Mouse (Mus musculus): ENCODE results near the gene Lrrc61. TPM values are rescaled to one million over a fixed set of nuclear protein-coding genes. Genes with fewer than 3 reads are reported as not detected.

The Lrrc61 gene
- polyA plus RNA-seq, 1 experiment from 2014 or later, result 13.9 TPM

DNA sequence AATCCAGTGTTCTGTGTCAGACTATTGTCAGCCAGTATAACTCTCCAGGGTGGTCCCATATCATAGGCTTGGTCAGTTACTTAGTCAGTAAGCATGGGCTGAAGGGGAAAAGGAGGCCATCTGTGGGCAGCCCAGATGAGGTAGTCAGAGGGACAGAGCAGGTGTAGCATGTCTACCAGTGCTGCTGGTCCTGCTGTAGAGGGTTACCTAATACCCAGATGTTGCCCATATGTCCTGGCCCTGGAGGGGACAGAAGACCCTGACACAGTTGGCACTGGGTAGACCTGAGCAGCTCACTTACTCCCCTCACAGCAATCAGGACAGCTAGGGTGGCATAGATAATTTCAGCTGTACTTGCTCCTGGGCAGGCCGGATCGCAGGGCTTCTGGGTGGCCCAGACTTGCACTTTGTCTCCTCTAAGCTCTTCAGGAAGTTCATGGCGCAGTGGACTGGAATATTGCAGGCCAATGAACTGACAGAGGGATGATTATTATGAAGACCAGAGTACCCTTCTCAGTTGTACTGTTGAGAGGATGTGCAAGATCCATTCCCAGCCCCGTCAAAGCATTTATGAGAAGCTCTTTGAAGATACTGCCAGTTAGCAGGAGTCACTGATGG lies 11.2 kb downstream of the Lrrc61 start:
- Histone ChIP-seq H3K9me3 (ENCODE audit: control insufficient read depth, low read length) (no peaks in the 10 kb centered on the region), H3K4me2 (replicated peaks; ENCODE audit: low read depth, low read length) (no peak overlapping the region), H3K36me3 (ENCODE audit: control insufficient read depth, insufficient read depth, low read length) (no peaks in the 10 kb centered on the region), H3K27me3 (ENCODE audit: control insufficient read depth, insufficient read depth, low read length) (no peaks in the 10 kb centered on the region), H3K4me1 (replicated peaks; ENCODE audit: control insufficient read depth, insufficient read depth, low read length) (no peaks in the 10 kb centered on the region), H3K27ac (ENCODE audit: low read depth, low read length) (no peak overlapping the region), H3K4me3 (ENCODE audit: low read depth, low read length) (no peak overlapping the region), H3K9ac (ENCODE audit: low read depth, low read length) (no peak overlapping the region)
- 89% methylated on average over 4 of the region's 4 CpGs for WGBS
- ATAC-seq (ENCODE audit: low FRiP score) (no peak), DNase-seq (ENCODE audit: low spot score) (no peak)

DNA sequence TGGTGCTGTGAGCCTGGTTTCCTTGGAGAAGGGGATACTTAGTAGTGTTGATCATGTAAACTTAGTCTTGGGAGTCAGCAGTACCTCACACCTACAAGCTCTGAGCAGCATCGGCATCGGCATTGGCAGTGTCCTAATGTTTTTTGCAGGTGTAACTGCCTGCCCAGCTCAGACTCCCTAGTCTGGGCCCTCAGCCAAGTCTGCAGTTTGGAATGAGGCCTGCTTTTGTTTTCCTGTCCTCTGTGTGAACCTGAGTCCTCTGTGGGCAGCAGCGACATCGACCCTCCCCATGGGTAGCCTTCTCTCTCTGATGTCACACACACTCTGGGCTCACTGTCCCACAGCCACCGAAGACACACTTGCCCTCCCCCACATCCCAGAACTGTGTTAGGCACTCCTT lies 11.7 kb downstream of the Lrrc61 start:
- Histone ChIP-seq H3K36me3 (ENCODE audit: control insufficient read depth, insufficient read depth, low read length) (no peaks in the 10 kb centered on the region), H3K4me2 (replicated peaks; ENCODE audit: low read depth, low read length) (no peak overlapping the region), H3K9ac (ENCODE audit: low read depth, low read length) (no peak overlapping the region), H3K27ac (ENCODE audit: low read depth, low read length) (no peak overlapping the region), H3K9me3 (ENCODE audit: control insufficient read depth, low read length) (no peaks in the 10 kb centered on the region), H3K4me1 (replicated peaks; ENCODE audit: control insufficient read depth, insufficient read depth, low read length) (no peaks in the 10 kb centered on the region), H3K4me3 (ENCODE audit: low read depth, low read length) (no peak overlapping the region), H3K27me3 (ENCODE audit: control insufficient read depth, insufficient read depth, low read length) (no peaks in the 10 kb centered on the region)
- ATAC-seq (ENCODE audit: low FRiP score), result no peak
- DNase-seq (ENCODE audit: low spot score), result no peak
- 82% methylated on average over 5 of the region's 5 CpGs for WGBS

DNA sequence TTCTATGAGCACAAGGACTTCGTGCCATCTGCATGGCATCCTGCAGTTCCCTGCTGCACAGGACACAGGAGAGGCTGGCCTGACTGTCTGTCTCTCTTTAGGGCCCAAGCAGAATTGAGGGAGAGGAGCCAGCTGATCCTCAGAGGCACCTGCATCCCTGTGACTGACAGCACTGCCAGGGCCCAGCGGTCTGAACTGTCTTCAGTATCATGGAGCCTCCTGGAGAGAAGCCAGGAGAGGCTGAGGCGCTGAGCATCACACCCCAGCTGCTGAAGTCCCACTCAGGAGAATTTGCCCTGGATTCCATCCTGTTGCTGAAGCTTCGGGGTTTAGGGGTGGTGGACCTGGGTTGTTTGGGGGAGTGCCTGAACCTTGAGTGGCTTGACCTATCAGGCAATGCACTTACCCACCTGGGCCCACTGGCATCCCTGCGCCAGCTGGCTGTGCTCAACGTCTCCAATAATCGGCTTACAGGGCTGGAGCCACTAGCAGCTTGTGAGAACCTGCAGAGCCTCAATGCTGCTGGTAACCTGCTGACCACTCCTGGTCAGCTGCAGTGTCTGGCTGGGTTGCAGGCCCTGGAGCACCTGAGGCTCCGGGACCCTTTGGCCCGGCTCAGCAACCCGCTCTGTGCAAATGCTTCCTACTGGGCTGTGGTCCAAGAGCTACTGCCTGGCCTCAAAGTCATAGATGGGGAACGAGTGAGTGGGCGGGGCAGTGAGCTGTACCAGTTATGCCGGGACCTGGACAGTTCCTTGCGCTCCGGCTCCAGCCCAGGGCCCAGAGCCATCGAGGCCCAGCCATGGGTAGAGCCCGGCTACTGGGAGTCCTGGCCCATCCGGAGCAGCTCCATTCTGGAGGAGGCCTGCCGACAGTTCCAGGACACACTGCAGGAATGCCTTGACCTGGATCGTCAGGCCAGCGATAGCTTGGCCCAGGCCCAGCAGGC lies 13.7 kb downstream of the Lrrc61 start:
- Histone ChIP-seq H3K36me3 (ENCODE audit: control insufficient read depth, insufficient read depth, low read length) (no peaks in the 10 kb centered on the region), H3K4me3 (ENCODE audit: low read depth, low read length) (no peak overlapping the region), H3K27ac (ENCODE audit: low read depth, low read length) (no peak overlapping the region), H3K9me3 (ENCODE audit: control insufficient read depth, low read length) (no peaks in the 10 kb centered on the region), H3K9ac (ENCODE audit: low read depth, low read length) (no peak overlapping the region), H3K27me3 (ENCODE audit: control insufficient read depth, insufficient read depth, low read length) (no peaks in the 10 kb centered on the region), H3K4me2 (replicated peaks; ENCODE audit: low read depth, low read length) (no peak overlapping the region), H3K4me1 (replicated peaks; ENCODE audit: control insufficient read depth, insufficient read depth, low read length) (no peaks in the 10 kb centered on the region)
- no peak for DNase-seq (ENCODE audit: low spot score)
- no peak for ATAC-seq (ENCODE audit: low FRiP score)
- 90% methylated on average over 21 of the region's 21 CpGs for WGBS

DNA sequence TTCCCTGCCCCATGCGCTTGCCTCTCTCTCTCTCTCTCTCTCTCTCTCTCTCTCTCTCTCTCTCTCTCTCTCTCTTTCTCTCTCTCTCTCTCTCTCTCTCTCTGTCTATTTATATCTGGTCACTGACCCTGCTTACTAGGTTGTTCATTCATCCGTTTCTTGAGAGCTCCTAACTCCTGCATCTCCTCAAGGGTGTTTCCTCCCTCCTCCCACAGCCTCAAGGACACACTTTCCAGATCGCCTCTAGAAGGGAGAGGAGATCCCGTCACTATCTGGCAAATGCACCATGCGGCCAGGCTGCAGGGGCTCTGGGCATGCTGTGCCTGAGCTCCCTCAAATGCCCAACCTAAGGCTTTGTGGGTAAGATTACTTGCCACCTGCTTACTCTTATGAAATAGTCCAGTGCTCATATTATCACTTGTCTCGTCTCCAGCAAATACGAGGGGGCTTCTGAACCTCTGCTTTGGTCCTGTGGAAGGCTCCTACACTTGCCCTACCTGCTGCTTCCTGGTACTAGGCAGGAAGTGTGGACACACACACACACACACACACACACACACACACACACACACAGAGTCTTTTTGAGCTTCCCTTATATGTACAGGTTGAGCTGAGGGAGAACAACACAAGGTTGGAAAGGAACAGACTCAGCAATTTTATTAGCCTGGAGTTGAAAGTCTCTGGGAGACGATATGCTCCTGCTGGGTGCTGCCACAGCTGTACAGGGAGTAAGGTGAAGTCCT lies 14.6 kb downstream of the Lrrc61 start:
- no peaks in the 10 kb centered on the region for H3K9me3 ChIP-seq (ENCODE audit: control insufficient read depth, low read length)
- no peaks in the 10 kb centered on the region for H3K27me3 ChIP-seq (ENCODE audit: control insufficient read depth, insufficient read depth, low read length)
- H3K9ac ChIP-seq (ENCODE audit: low read depth, low read length), result no peak overlapping the region
- ATAC-seq (ENCODE audit: low FRiP score), result no peak
- no peaks in the 10 kb centered on the region for H3K36me3 ChIP-seq (ENCODE audit: control insufficient read depth, insufficient read depth, low read length)
- H3K4me2 ChIP-seq (replicated peaks; ENCODE audit: low read depth, low read length), result no peak overlapping the region
- DNase-seq (ENCODE audit: low spot score), result no peak
- 87% methylated on average over 8 of the region's 8 CpGs for WGBS
- H3K4me1 ChIP-seq (replicated peaks; ENCODE audit: control insufficient read depth, insufficient read depth, low read length), result no peaks in the 10 kb centered on the region
- no peak overlapping the region for H3K4me3 ChIP-seq (ENCODE audit: low read depth, low read length)
- no peak overlapping the region for H3K27ac ChIP-seq (ENCODE audit: low read depth, low read length)

DNA sequence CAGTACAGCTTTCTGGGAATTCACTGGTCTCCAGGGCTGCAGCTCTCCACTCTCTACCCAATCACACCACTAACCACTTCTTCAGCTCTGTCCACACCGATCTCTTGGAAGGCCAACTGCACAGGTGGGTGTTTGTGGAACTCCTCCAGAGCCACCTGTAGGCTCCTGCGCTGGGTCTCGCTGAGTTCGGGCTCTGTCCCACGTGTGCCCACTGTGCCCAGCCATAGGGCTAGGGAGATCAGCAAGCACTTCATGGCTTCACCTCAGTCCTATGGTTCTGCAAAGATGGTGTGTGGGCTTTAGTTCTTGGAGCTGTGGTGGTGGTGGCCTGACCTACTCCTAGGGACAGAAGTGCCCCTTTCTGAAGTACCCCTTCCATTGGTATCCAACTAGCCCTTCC lies 17.4 kb downstream of the Lrrc61 start:
- 96% methylated on average over 5 of the region's 5 CpGs for WGBS
- no peaks in the 10 kb centered on the region for H3K4me1 ChIP-seq (replicated peaks; ENCODE audit: control insufficient read depth, insufficient read depth, low read length)
- no peaks in the 10 kb centered on the region for H3K27me3 ChIP-seq (ENCODE audit: control insufficient read depth, insufficient read depth, low read length)
- DNase-seq (ENCODE audit: low spot score) (no peak), ATAC-seq (ENCODE audit: low FRiP score) (no peak)
- H3K36me3 ChIP-seq (ENCODE audit: control insufficient read depth, insufficient read depth, low read length), result no peaks in the 10 kb centered on the region
- no peak overlapping the region for H3K4me3 ChIP-seq (ENCODE audit: low read depth, low read length)
- H3K4me2 ChIP-seq (replicated peaks; ENCODE audit: low read depth, low read length), result no peak overlapping the region
- H3K9me3 ChIP-seq (ENCODE audit: control insufficient read depth, low read length), result no peaks in the 10 kb centered on the region
- no peak overlapping the region for H3K27ac ChIP-seq (ENCODE audit: low read depth, low read length)
- H3K9ac ChIP-seq (ENCODE audit: low read depth, low read length), result no peak overlapping the region

DNA sequence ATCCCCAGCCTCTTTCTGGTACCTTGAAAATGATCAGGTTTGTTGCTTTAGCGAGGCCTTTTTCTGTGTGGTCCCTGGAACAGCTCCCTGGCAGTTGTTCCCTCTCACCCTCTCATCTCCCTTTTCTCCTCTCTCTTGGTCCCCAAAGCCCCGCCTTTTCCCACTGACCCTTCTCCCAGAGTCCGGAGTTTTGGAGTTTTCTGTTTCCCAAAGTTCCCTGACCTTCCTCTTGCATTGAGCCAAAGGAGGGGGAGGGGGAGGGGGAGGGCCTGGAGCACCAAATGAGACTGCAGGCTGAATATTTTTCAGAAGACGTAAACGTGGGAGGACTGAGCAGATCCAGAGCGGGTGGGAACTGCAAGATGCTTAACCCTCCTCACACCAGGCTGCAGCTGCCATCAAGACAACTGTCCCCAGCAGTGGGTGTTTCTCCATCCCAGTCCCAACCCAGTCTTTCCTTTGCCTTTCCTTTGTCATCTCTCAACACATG lies 18.0 kb downstream of the Lrrc61 start, which contains the start of gene Rarres2:
Rarres2 (minus strand) TSS at position 218 of the 490 bp plus-strand sequence.
- Histone ChIP-seq H3K9me3 (ENCODE audit: control insufficient read depth, low read length) (no peaks in the 10 kb centered on the region), H3K4me1 (replicated peaks; ENCODE audit: control insufficient read depth, insufficient read depth, low read length) (no peaks in the 10 kb centered on the region), H3K4me2 (replicated peaks; ENCODE audit: low read depth, low read length) (no peak within 1 kb of the TSS), H3K4me3 (ENCODE audit: low read depth, low read length) (no peak within 1 kb of the TSS), H3K9ac (ENCODE audit: low read depth, low read length) (no peak within 1 kb of the TSS), H3K27ac (ENCODE audit: low read depth, low read length) (no peak within 1 kb of the TSS), H3K36me3 (ENCODE audit: control insufficient read depth, insufficient read depth, low read length) (no peaks in the 10 kb centered on the region), H3K27me3 (ENCODE audit: control insufficient read depth, insufficient read depth, low read length) (no peaks in the 10 kb centered on the region)
- 35% methylated on average over 6 of the region's 6 CpGs for WGBS
- DNase-seq (ENCODE audit: low spot score) (no peak), ATAC-seq (ENCODE audit: low FRiP score) (no peak)

DNA sequence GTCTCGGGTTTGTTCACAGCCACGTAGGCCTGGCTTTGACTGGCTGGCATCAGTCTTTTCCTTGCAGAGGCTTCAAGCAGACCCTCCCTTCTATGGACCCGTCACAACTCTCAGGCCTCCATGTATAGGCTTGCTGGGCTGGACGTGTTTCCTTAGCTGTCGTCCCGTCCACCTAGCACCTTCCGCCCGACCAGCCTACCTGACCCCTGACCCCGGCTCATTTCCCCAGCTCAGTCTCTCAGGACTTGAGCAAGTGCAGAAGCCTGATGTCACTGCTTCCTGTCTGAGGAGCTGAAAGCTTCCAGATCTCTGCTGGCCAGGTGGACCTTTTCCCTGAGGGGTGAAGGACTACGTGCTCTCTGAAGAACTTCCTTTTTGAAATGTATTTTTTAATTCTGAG lies 18.7 kb downstream of the Lrrc61 start:
- no peak for DNase-seq (ENCODE audit: low spot score)
- Histone ChIP-seq H3K9ac (ENCODE audit: low read depth, low read length) (no peak overlapping the region), H3K4me2 (replicated peaks; ENCODE audit: low read depth, low read length) (no peak overlapping the region), H3K36me3 (ENCODE audit: control insufficient read depth, insufficient read depth, low read length) (no peaks in the 10 kb centered on the region), H3K27me3 (ENCODE audit: control insufficient read depth, insufficient read depth, low read length) (no peaks in the 10 kb centered on the region), H3K4me1 (replicated peaks; ENCODE audit: control insufficient read depth, insufficient read depth, low read length) (no peaks in the 10 kb centered on the region), H3K4me3 (ENCODE audit: low read depth, low read length) (no peak overlapping the region), H3K27ac (ENCODE audit: low read depth, low read length) (no peak overlapping the region), H3K9me3 (ENCODE audit: control insufficient read depth, low read length) (no peaks in the 10 kb centered on the region)
- 62% methylated on average over 10 of the region's 10 CpGs for WGBS
- ATAC-seq (ENCODE audit: low FRiP score), result no peak

DNA sequence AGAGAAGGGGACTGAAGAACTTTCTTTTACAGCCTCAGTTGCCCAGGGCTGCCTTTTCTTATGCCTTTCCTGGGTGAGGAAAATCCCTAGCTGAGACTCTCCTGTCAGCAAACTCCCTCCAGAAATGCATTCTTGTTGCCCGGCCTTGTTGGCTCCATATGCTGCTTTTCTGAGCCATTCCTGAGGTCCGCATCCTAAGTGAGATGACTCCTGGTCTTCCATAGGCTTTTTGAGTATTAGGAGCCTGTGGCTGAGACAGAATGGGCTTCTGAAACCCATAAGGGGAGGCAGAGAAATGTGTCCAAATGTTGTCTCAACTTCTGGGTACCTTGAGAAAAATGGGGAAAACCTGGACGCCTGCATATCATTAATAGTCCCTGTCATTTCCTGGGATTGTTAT lies 19.4 kb downstream of the Lrrc61 start:
- WGBS, result 80% methylated on average over 3 of the region's 3 CpGs
- DNase-seq (ENCODE audit: low spot score) (no peak), ATAC-seq (ENCODE audit: low FRiP score) (no peak)
- Histone ChIP-seq H3K36me3 (ENCODE audit: control insufficient read depth, insufficient read depth, low read length) (no peaks in the 10 kb centered on the region), H3K27ac (ENCODE audit: low read depth, low read length) (no peak overlapping the region), H3K4me1 (replicated peaks; ENCODE audit: control insufficient read depth, insufficient read depth, low read length) (no peaks in the 10 kb centered on the region), H3K27me3 (ENCODE audit: control insufficient read depth, insufficient read depth, low read length) (no peaks in the 10 kb centered on the region), H3K4me3 (ENCODE audit: low read depth, low read length) (no peak overlapping the region), H3K9ac (ENCODE audit: low read depth, low read length) (no peak overlapping the region), H3K4me2 (replicated peaks; ENCODE audit: low read depth, low read length) (no peak overlapping the region), H3K9me3 (ENCODE audit: control insufficient read depth, low read length) (no peaks in the 10 kb centered on the region)
